Mouse (Mus musculus) ovary, postnatal 36 days (tissue): ENCODE data around the gene Gimap8.

ENCODE experiments used
- DNase-seq: peaks from one replicate; pipeline ENCODE4 v3.0.0; 2022; ENCODE audit warnings: low spot score, mixed read lengths

The Gimap8 gene

GRCm38 (mm10) chr6:48706130-48706529 is 59.1 kb downstream of the Gimap8 start:
- no peak for DNase-seq
